Mouse (Mus musculus) lung, postnatal 0 days (tissue): ENCODE data around the gene Palld. TPM values are rescaled to one million over a fixed set of nuclear protein-coding genes. Genes with fewer than 3 reads are reported as not detected.
A peak's percentile ranks its signal among the peaks of the same experiment; 100 is the strongest.

ENCODE experiments used
- ATAC-seq: fragments of 200-750 bp; cut with Nextera tagmentation; 2 replicates; pipeline ENCODE4 v1.8.0; 2017; ENCODE audit warnings: moderate library complexity
- DNase-seq: peaks from one replicate; pipeline ENCODE4 v3.0.0-alpha.2; 2016; ENCODE audit warnings: low spot score
- H3K27ac ChIP-seq: fragments of 300-500 bp; sonication (generic); 2 replicates; pipeline ENCODE4 v1.5.1; 2014; ENCODE audit warnings: antibody characterized with exemption, mild to moderate bottlenecking, low read length, mixed read lengths
- H3K27me3 ChIP-seq: fragments of 300-500 bp; sonication (generic); replicated peaks from 2 replicates; pipeline ENCODE4 v1.6.1; 2014; ENCODE audit warnings: low read length, mixed read lengths; ENCODE audit not compliant: insufficient read depth
- H3K36me3 ChIP-seq: fragments of 300-500 bp; sonication (generic); 2 replicates; pipeline ENCODE4 v1.6.1; 2014; ENCODE audit warnings: low read length, mixed read lengths; ENCODE audit not compliant: insufficient read depth
- H3K4me1 ChIP-seq: fragments of 300-500 bp; sonication (generic); 2 replicates; pipeline ENCODE4 v1.6.1; 2014; ENCODE audit warnings: antibody characterized with exemption, low read depth, low read length, mixed read lengths; ENCODE audit not compliant: insufficient read depth
- H3K4me2 ChIP-seq: fragments of 300-500 bp; sonication (generic); replicated peaks from 2 replicates; pipeline ENCODE4 v1.6.1; 2014; ENCODE audit warnings: low read depth, mild to moderate bottlenecking, low read length, moderate library complexity, mixed read lengths
- H3K4me3 ChIP-seq: fragments of 300-500 bp; sonication (generic); 2 replicates; pipeline ENCODE4 v1.5.1; 2014; ENCODE audit warnings: low read depth, low read length
- H3K9ac ChIP-seq: fragments of 300-500 bp; sonication (generic); replicated peaks from 2 replicates; pipeline ENCODE4 v1.6.1; 2014; ENCODE audit warnings: low read depth, mild to moderate bottlenecking
- H3K9me3 ChIP-seq: fragments of 300-500 bp; sonication (generic); 2 replicates; pipeline ENCODE4 v1.6.1; 2016; ENCODE audit warnings: low read length, mixed read lengths
- CTCF ChIP-seq: IDR thresholded peaks from 2 replicates; pipeline ENCODE4 v1.5.1; 2016; ENCODE audit warnings: antibody characterized with exemption, mild to moderate bottlenecking
- EP300 ChIP-seq: IDR thresholded peaks from 2 replicates; pipeline ENCODE4 v1.6.1; 2016; ENCODE audit warnings: antibody characterized with exemption, mild to moderate bottlenecking, control low read depth
- WGBS: fragments of 180-500 bp; shearing (Covaris S2); extraction: QIAGEN DNeasy Blood & Tissue Kit; methylation state at CpG from one replicate; pipeline ENCODE4 v1.1.7; 2014; 5-methylcytosine and 5-hydroxymethylcytosine counted together
- polyA plus RNA-seq: library from polyadenylated mRNA; unstranded; fragments of >200 nt; fragmentation: Nextera tagmentation; extraction: Ambion mirVana; gene quantifications from 2 replicates; pipeline ENCODE4 v1.2.1, GENCODE M21; 2015

The Palld gene
- polyA plus RNA-seq, 1 experiment from 2014 or later, result 130 TPM

DNA sequence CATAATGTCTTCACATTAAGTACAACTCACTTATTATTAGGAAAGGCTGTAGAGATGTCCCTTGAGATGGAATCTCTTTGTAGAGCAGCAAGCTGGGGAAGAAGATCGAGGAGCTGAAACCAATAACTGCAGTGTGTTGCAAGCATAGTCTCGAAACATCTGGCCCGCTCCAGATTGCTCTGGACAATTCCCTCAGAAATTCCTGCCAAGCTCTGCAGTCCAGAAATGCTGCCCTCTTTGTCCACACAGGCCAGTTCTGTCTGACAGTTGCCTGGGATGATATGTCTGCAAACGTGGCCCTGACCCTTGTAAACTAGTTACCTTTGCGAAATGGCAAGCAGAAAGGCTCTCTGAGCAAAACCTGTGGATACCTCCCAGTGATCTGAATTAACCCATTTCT is 291.9 kb downstream of the Palld start:
- no peaks in the 10 kb centered on the region; the same call in 1 of the 2 replicates for H3K4me1 ChIP-seq
- no peak overlapping the region for H3K4me2 ChIP-seq
- peak; percentile 80 for DNase-seq
- peak overlapping the region; percentile 15; the same call in 1 of the 2 replicates for H3K27ac ChIP-seq
- H3K4me3 ChIP-seq, result no peak overlapping the region
- TF ChIP-seq EP300 (no peak), CTCF (0 out of 2 replicates have a peak, but pooled peaks have one; percentile 3)
- H3K27me3 ChIP-seq, result no peaks in the 10 kb centered on the region
- ATAC-seq, result peak; percentile 31; the same call in 1 of the 2 replicates
- WGBS, result 59% methylated on average over 5 of the region's 5 CpGs
- no peaks in the 10 kb centered on the region for H3K36me3 ChIP-seq
- H3K9me3 ChIP-seq, result no peaks in the 10 kb centered on the region
- no peak overlapping the region for H3K9ac ChIP-seq

DNA sequence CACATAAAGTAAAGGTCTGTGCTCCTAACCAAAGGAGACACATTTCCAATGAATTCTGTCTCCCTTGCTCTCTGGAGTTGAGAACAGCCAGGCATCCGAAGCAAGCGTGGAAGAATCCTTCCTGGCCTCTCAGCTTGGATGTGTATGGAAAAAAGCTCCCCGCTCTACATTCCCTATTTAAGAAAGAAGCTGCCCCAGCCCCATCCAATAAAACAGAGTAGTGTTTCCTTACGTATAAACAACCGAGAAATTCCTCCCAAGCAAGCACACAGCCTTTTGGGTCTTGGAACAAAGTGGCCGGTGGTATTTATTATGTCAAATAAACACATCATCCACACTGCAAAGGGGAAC is 295.1 kb downstream of the Palld start:
- Histone ChIP-seq H3K27ac (peak overlapping the region; percentile 77), H3K4me2 (0 out of 2 replicates have a peak overlapping the region, but pooled peaks have one; percentile 4), H3K4me3 (no peak overlapping the region), H3K27me3 (no peaks in the 10 kb centered on the region), H3K4me1 (no peaks in the 10 kb centered on the region; the same call in 1 of the 2 replicates), H3K9me3 (no peaks in the 10 kb centered on the region), H3K9ac (no peak overlapping the region), H3K36me3 (no peaks in the 10 kb centered on the region)
- ATAC-seq (peak; percentile 22; the same call in 1 of the 2 replicates), DNase-seq (peak; percentile 53)
- 23% methylated on average over 6 of the region's 6 CpGs for WGBS
- no peak for TF ChIP-seq EP300
- no peak for TF ChIP-seq CTCF

DNA sequence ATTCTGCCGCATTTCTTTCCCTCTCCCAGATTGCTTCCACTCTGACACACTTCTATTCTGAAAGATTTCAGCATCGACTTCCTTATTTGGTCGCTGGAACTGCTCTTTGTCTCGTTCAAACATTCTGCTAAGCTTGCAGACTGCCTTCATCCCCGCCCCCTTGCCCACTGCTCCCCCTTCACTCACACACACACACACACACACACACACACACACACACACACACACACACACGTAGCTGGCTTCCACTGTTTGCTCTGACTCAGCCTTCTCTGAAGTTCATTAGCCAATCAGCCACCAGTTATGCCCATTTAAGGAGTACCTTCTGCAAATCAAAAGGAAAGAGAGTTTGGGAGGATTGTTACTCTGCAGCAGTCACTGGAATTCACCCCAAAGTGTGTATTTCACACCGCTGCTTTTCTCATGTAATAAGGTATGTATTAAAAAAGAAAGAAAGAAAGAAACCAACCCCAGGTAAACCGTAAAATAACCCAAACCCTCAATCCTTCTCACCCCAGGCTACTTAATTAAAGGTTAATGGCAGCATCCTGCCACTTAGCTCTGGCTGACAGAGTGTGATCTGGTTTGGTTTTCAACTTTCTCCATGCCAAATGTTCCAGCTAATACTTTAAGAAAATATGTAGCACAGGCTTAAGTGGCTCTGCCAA is 295.6 kb downstream of the Palld start:
- Histone ChIP-seq H3K27me3 (no peaks in the 10 kb centered on the region), H3K36me3 (no peaks in the 10 kb centered on the region), H3K9me3 (no peaks in the 10 kb centered on the region), H3K9ac (no peak overlapping the region), H3K27ac (peak overlapping the region; percentile 77), H3K4me2 (peak overlapping the region; percentile 23; the same call in 1 of the 2 replicates), H3K4me1 (no peaks in the 10 kb centered on the region; the same call in 1 of the 2 replicates), H3K4me3 (no peak overlapping the region)
- peak; percentile 97 for DNase-seq
- 10% methylated on average over 8 of the region's 8 CpGs for WGBS
- TF ChIP-seq CTCF, result no peak
- TF ChIP-seq EP300, result peak; percentile 71; the same call in 1 of the 2 replicates
- ATAC-seq, result peak; percentile 90

DNA sequence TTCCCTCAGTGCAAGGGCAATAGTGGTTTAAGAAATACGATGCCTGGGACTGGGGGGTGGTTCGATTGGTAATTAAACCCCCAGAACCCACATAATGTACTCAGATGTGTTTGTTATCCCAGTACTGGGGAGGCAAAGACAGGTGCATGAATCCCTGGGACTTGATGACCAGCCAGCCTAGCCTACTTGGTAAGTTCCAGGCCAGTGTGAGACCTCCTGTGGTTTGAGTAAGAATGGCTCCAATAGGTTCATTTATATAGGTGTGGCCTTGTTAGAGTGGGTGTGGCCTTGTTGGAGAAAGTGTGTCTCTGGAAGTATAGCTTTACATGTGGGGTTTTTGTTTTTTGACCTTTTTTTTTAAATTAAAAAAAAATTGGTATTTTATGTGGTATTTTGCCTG is 297.6 kb downstream of the Palld start:
- H3K9ac ChIP-seq, result no peak overlapping the region
- H3K9me3 ChIP-seq, result no peaks in the 10 kb centered on the region
- TF ChIP-seq CTCF, result no peak
- TF ChIP-seq EP300, result no peak
- H3K4me3 ChIP-seq, result no peak overlapping the region
- 86% methylated on average over 2 of the region's 2 CpGs for WGBS
- H3K4me2 ChIP-seq, result no peak overlapping the region
- H3K27ac ChIP-seq, result no peak overlapping the region
- no peaks in the 10 kb centered on the region for H3K36me3 ChIP-seq
- no peak for ATAC-seq
- DNase-seq, result no peak
- no peaks in the 10 kb centered on the region for H3K27me3 ChIP-seq
- H3K4me1 ChIP-seq, result no peaks in the 10 kb centered on the region

DNA sequence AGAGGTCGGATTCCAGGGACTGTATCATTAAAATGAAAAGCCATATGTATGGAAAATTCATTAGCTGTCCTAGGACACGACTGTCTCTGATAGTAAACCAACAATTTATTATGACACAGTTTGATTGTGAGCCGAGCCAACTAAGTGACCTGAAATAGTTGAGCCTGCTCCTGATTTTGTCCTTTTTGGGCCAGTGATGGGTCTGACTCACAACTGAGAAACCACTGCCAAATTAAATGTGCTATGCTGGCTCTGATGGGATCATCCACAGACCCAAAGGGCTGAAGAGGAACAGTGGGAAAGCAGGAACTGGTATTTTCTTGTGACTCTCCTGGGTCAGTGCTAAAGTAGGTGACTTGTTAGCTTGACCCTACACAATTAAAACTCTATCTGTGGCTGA is 305.6 kb downstream of the Palld start:
- H3K27me3 ChIP-seq, result no peaks in the 10 kb centered on the region
- no peak overlapping the region for H3K4me2 ChIP-seq
- 53% methylated on average over 3 of the region's 3 CpGs for WGBS
- no peaks in the 10 kb centered on the region for H3K36me3 ChIP-seq
- H3K4me3 ChIP-seq, result no peak overlapping the region
- DNase-seq, result peak; percentile 66
- no peak overlapping the region for H3K27ac ChIP-seq
- no peaks in the 10 kb centered on the region for H3K9me3 ChIP-seq
- no peaks in the 10 kb centered on the region for H3K4me1 ChIP-seq
- no peak overlapping the region for H3K9ac ChIP-seq
- peak; percentile 72 for ATAC-seq
- TF ChIP-seq CTCF (no peak), EP300 (no peak)

DNA sequence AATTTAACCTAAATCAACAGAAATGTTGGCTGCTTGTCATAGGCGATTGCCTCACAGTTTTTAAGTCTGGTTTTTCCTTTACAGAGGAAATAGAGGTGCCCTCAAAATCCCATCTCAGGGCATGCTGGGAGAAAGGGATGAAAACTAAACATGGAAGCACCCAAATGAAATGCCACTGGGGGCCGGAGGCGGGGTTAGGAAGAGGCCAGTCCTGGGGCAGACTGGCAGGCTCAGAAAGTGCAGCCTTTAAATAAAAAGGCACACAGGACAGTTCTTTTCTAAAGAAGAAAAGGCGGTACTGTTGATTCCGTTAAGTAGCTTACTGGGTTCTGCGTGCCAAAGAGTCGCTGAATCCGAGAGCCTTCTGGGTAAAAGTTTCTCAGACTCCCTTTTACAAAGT is 311.0 kb downstream of the Palld start:
- H3K36me3 ChIP-seq, result no peaks in the 10 kb centered on the region
- ATAC-seq (peak; percentile 46), DNase-seq (peak; percentile 49)
- H3K9me3 ChIP-seq, result no peaks in the 10 kb centered on the region
- 18% methylated on average over 8 of the region's 8 CpGs for WGBS
- peak overlapping the region; percentile 88; the same call in 1 of the 2 replicates for H3K4me2 ChIP-seq
- peak overlapping the region; percentile 94 for H3K27ac ChIP-seq
- H3K4me1 ChIP-seq, result no peaks in the 10 kb centered on the region
- TF ChIP-seq CTCF (no peak), EP300 (no peak)
- H3K4me3 ChIP-seq, result no peak overlapping the region; the same call in 1 of the 2 replicates
- H3K27me3 ChIP-seq, result no peaks in the 10 kb centered on the region
- H3K9ac ChIP-seq, result no peak overlapping the region
